Mouse (Mus musculus): ENCODE measurements around the gene Nkx3-2. TPM values are rescaled to one million over a fixed set of nuclear protein-coding genes. Genes with fewer than 3 reads are reported as not detected.

Gene Nkx3-2
- not detected in 2 replicates for polyA plus RNA-seq (2015; fragmentation: Nextera tagmentation; extraction: Ambion mirVana)

DNA sequence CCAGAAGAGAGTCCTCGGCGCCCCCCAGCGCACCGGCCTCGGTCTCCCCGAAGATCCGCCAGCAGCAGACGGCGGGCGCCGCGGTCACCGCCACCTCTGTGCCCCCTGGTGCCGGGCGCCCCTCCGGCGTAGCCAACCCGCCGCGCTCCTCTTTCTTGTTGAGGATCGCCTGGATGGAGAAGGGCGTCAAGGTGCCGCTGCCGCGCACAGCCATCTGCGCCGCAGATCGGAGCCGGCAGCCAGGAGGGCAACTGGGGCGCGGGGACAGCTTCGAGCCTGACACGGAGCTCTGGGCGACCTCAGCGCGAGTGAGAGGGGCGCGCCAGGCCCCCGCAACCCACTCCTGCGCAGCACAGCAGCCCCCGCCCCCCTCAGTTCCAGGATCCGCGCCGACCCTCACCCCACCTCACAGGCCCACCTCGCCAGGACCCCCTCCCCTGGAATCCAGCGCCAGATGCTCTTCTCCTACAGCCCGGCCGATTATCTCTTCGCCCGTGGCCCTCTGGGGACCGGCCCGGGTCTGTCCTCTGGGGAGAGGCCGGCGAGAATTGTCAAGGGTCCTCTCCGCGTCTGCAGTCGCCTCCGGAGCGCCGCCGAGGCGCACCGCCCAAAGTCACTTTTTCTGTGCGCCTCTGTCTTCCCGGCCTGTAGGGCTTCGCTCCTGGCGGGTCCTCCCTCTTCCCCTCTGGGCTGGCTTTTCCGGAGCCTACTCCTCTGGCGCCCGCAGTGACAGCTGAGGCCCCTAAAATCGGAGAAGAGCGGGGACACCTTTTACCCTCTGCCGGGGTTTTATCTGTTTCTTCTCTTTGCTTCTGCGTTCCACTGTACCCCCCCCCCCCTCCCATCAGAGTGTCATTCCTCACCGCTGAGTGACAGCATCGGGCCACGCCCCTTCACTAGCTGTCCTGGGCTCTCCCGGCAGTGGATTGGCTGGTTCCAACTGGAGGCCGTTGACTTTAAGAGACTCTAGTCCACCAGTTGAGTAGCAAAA, at the start of gene Nkx3-2:
Nkx3-2 (minus strand) TSS at position 771 of the 991 bp plus-strand sequence.

Other genes with a start within 250 kb of the Nkx3-2 start
- 44.1 and 44.2 TPM in 2 replicates for gene Rab28, start 56.3 kb downstream of the Nkx3-2 start, polyA plus RNA-seq (2015; fragmentation: Nextera tagmentation; extraction: Ambion mirVana)
- 12.5 and 12.8 TPM in 2 replicates for gene Bod1l, start 79.8 kb upstream of the Nkx3-2 start, polyA plus RNA-seq (2015; fragmentation: Nextera tagmentation; extraction: Ambion mirVana)

Measured in urinary bladder, postnatal 0 days (tissue).